Comparison of ENCODE assay signal across 8 mouse cellular contexts in the genomic region with DNA sequence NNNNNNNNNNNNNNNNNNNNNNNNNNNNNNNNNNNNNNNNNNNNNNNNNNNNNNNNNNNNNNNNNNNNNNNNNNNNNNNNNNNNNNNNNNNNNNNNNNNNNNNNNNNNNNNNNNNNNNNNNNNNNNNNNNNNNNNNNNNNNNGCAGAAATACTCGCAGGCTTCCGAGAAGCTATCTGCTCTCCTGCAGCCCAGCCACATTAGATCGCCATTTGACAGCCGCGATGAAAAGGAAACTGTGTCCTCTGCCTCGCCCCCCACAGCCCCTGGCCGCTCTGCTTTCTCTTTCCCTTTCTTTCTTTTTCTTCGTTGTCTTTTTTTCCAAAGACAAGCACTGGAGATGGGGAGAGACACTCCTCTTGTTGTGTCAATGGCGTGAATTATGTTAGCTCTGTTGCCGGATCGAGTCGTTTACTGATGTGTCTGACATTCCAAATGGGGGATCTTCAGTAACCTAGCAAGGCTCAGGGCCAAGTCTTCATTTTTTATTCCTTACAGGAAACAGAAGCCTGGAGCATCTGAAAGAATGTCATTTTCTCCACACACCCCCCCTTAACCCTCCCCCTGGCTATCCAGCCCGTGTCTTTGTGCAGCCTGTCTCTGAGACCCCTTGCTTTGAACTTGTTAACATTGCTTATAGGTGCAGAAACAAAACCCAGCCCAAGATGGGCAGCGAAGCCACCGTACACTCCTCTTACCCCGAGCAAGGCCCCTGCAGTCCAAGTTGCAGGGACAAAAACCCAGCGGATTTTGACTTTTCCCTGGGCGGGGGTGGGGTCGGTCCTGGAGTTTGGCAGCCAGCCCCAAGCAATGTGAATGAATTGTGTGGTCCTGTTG.
A peak's percentile ranks its signal among the peaks of the same experiment; 100 is the strongest.
DNase-seq lines count a peak whose midpoint lies in the region; ATAC-seq and TF ChIP-seq lines count a peak whose summit lies in the region.

No protein-coding gene starts in this region.

- H3K4me2 ChIP-seq in limb, embryonic 14.5 days (replicated peaks; ENCODE audit: low read depth, low read length, severe bottlenecking), result peak overlapping the region; percentile 43

- H3K27me3 ChIP-seq in limb, embryonic 14.5 days (ENCODE audit: control insufficient read depth, insufficient read depth, low read length), result 0 out of 2 replicates have a peak, but pooled peaks cover 6% of the 10 kb centered on the region
- no peaks in the 10 kb centered on the region for H3K27me3 ChIP-seq in small intestine, adult 2 months (ENCODE audit: control insufficient read depth, insufficient read depth, low read length)

- peak overlapping the region; percentile 29 for H3K4me3 ChIP-seq in limb, embryonic 14.5 days (replicated peaks; ENCODE audit: low read length)
- H3K4me3 ChIP-seq in small intestine, adult 2 months (ENCODE audit: low read depth, low read length), result peak overlapping the region; percentile 53

- H3K9ac ChIP-seq in limb, embryonic 14.5 days (ENCODE audit: low read depth, low read length, severe bottlenecking), result 0 out of 2 replicates have a peak overlapping the region, but pooled peaks have one; percentile 32

- WGBS in limb, embryonic 14.5 days, result 14% methylated on average over 19 of the region's 19 CpGs
- WGBS in small intestine, adult 2 months, result 6% methylated on average over 19 of the region's 19 CpGs

- H3K36me3 ChIP-seq in limb, embryonic 14.5 days (ENCODE audit: control insufficient read depth, insufficient read depth, low read length), result no peaks in the 10 kb centered on the region
- H3K36me3 ChIP-seq in small intestine, adult 2 months (ENCODE audit: control insufficient read depth, insufficient read depth, low read length), result no peaks in the 10 kb centered on the region

- H3K4me1 ChIP-seq in limb, embryonic 14.5 days (ENCODE audit: control insufficient read depth, insufficient read depth, low read length), result peaks cover 6% of the 10 kb centered on the region
- H3K4me1 ChIP-seq in small intestine, adult 2 months (ENCODE audit: control insufficient read depth, insufficient read depth, insufficient read length, low read length), result peaks cover 4% of the 10 kb centered on the region; the same call in 1 of the 2 replicates

- no peak overlapping the region for H3K27ac ChIP-seq in limb, embryonic 14.5 days (replicated peaks; ENCODE audit: low read depth, low read length)
- no peak overlapping the region for H3K27ac ChIP-seq in small intestine, adult 2 months (ENCODE audit: insufficient read depth, low read depth, low read length)

- peak; percentile 34 to 35 for DNase-seq in cerebellum, postnatal 14 days
- DNase-seq in cerebellum, adult 9-11 months, result no peak
- peak; percentile 4 for DNase-seq in lung, postnatal 10 days
- DNase-seq in lung, postnatal 36 days, result no peak
- no peak for DNase-seq in limb, embryonic 14.5 days (ENCODE audit: low spot score)
- DNase-seq in ovary, postnatal 36 days (ENCODE audit: low spot score), result no peak

- ATAC-seq in limb, embryonic 14.5 days (ENCODE audit: low FRiP score, low read depth), result no peak
- ATAC-seq in megakaryocyte progenitor cell, adult 5-6 weeks (replicated peaks; ENCODE audit: poor library complexity), result no peak

- no peak for TF ChIP-seq CTCF in small intestine, adult 2 months (IDR thresholded peaks at IDR 0.05; ENCODE audit: extremely low read depth, insufficient read length, insufficient replicate concordance, low read depth, low read length)

- TF ChIP-seq POLR2A in limb, embryonic 14.5 days (IDR thresholded peaks at IDR 0.05; ENCODE audit: borderline replicate concordance, extremely low read depth, insufficient read depth, insufficient read length), result no peak
- no peak for TF ChIP-seq POLR2A in small intestine, adult 2 months (IDR thresholded peaks at IDR 0.05; ENCODE audit: low read depth, low read length)

- no peaks in the 10 kb centered on the region for H3K9me3 ChIP-seq in limb, embryonic 14.5 days (ENCODE audit: control insufficient read depth, low read length)

Comparison
In these comparisons a context has a peak if more than half of its experiments do, and no peak if none do; other contexts are left out.
1. DNase-seq: peak in cerebellum, postnatal 14 days (2 of 2) and lung, postnatal 10 days (single experiment); none in cerebellum, adult 9-11 months (single experiment), lung, postnatal 36 days (single experiment), limb, embryonic 14.5 days (single experiment) and ovary, postnatal 36 days (single experiment).